Mouse (Mus musculus) fibroblast of lung, adult 2 months (primary cell): ENCODE results near the gene Il23r.

Source experiments
- DNase-seq: peaks from one replicate; pipeline ENCODE4 v3.0.0-alpha.2; 2011; ENCODE audit warnings: low read depth

Gene Il23r

DNA sequence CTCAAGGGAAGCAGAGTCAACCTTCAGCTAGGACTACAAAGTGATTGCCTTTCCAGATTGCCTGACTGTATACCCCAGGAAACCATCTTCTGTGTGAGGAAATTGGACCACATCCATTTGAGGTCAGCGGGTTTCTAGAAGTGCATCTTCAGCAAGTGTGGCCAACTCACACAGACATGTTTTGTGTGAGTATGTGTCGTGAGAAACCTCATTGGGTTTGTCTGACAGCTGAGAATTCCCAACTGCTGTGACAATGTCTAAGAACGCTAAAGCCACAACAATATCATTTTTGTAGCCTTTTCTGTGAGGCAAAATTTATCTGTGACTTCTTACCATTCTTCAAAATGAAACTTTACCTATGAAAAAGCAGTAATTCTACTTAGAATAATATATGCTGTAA, 59.8 kb downstream of the Il23r start:
- DNase-seq, result no peak

DNA sequence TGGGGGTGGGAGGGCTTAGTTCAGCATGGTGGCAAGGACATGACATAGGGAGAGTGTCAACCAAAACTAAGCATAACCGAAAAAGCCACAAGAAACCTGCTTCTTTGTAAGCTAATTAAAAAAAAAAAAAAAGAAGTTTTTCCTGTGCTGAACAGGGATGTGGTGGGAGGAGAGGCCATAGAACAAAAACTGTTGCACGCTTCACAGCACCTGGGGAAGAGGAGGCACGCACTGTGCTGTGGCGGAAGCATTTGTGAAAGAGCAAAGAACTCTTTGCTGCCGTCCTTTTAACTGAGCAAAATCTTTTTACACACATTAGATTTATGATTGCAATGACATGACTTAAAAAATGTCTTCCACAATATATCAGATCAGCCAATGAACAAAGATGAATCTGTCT, 69.9 kb downstream of the Il23r start:
- no peak for DNase-seq

DNA sequence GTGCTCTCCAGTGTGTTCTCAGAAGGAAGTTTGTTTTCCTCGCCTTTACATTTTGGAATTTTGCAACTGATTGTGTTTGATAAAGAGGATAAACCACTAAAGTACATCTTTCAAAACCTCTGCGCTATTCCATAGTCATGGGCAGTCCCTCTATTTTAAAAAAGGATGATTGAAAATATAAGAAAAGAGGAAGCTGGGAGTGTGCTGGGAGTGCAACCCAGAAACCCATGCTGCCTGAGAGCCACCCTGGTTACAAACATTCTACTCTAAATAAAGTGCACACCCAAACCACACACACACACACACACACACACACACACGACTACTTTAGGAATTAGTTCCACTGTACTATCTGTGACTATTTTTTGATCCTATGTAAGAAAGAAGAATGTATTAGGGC, 75.1 kb downstream of the Il23r start:
- DNase-seq, result no peak

DNA sequence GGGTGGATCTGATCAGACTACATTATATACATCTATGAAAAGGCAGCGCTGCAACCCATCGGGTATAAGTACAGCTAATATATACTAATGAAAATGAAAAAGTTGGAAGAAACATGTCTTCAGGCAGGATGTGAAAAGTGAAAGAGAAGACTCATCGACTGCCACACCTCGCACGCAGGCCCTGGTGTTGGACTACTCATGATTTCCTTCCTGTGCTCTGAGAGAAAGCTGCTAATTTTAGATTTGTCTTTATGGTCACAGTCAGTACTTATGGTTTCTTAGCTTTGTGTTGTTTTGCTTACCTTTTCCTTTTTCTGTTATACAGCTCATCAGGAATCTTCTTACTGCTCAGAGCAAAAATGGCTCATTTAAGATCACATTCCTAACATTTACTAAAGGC, 76.4 kb downstream of the Il23r start:
- DNase-seq, result no peak

DNA sequence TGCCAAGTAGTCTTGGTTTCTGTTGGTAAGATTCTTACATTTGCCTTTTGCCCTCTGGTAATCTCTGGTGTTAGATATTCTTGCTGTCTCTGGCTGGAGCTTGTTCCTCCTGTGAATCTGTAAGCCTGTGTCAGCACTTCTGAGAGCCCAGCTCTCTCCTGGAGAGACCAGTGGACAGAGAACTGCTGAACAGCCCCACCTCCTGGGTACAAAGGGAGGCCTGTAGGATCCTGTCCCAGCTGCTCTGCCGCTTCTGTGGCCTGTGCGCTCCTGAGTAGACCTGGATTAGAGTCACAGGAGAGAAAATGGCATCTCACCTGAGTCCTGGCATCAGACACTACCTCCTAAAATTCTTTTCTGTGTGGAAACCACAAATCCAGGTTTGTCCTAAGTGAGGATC, 78.3 kb downstream of the Il23r start:
- no peak for DNase-seq

DNA sequence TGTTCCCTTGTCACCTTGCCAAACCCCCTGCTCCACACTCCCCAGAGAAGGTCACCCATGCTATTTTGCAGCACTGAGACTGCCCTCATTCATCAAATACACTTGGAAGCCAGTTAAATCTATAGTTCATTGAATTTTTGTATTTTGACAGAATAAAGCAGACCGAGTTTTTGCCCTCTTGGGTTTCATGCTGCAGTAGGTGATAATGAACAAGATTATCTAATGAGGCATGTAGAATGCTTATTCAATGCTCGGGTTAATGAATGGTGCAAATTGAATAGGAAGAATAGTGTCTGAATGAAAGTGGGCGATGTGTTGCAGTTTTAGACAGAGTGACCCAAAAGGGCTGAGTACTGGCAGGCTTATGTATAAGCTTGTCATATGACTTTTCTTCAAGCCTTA, 86.4 kb downstream of the Il23r start:
- no peak for DNase-seq

DNA sequence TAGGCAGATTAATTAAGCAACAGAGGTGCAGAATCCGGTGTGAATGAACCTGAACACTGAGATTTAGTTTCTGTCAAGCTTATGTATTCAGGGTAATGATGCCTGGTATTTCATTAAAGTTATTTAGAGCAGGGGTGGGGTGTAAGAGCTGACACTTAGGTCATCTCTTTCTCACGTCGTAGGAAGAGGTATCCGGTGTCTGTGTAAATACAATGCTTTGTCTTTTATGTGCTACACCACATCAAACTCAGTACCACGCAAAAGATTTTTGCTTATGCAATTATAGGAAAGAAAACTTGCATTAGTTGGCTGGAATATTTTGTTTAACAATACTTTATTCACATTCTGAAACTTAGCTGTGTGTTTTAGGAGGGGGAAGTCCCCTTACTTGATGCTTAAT, 92.1 kb downstream of the Il23r start:
- no peak for DNase-seq

DNA sequence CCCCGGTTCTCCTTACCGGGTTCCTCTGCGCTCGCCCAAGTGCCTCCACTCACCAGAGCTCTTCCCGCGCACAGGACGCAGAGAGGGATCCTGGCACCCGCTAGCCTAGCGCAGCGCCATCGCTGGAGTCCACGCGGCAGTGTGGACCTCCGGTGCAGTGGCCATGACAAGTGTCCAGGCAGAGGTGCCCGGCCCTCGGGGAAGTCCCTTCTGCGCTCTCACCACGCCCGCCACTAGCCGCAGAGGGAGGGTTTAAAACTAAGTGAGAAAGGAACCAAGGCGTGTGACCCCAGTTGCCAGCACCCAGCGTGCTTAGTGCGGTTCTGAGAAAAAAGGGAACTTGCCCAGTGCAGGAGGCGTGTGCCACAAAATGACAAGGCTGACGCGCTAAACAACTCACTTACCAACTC, 115.7 kb downstream of the Il23r start, which contains the start of gene Il12rb2:
Gene Il12rb2 (minus strand): TSS at position 207 of the 410 bp plus-strand sequence.
- no peak for DNase-seq
